Mouse (Mus musculus) left cerebral cortex, postnatal 4 days (tissue): ENCODE measurements at regions not wholly inside any gene's neighbourhood (a gene's known extent, or its start where the extent isn't known, plus 50 kb on each side); places are given as distances from the start of the nearest gene placed in this dataset.
A peak's percentile ranks its signal among the peaks of the same experiment; 100 is the strongest.

Experiments
- DNase-seq: peaks from one replicate; pipeline ENCODE4 v3.0.0-alpha.2; 2022
- intact Hi-C: fragments of 180-260 bp; cut with DNase I; formaldehyde crosslinking; loops from one replicate; pipeline ENCODE4 v1.15.1; 2025

- no peak for DNase-seq
- intact Hi-C loops, result no loop called here
These were observed 54.0 kb upstream of the Psmd7 start for GRCm38 (mm10) chr8:107642241-107642640.

- intact Hi-C loops, result no loop called here
These were observed 59.7 kb upstream of the Psmd7 start for GRCm38 (mm10) chr8:107647936-107648335.

DNA sequence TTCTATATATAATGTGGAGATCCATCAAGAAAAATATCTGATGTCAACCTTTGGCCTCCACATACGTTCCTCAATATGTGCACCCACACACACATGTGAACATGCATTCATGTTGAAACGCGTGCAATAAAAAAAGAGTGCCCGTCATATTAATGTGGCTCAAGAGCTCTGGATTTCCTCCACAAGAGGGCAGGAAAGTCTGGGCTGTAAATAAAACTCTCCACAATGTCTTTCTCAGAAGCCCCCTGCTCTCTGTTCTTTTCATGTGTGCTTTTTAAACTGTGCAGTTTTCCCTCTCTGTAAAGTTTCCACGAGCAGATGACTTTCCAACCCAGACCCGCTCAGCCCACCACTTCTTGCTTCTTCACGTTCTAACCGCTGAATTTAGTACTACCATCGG is 62.0 kb upstream of the Psmd7 start:
- intact Hi-C loops, result no loop called here

More at GRCm38 (mm10) chr8:107647936-107648335, 59.7 kb upstream of the Psmd7 start:
- no peak for DNase-seq

DNA sequence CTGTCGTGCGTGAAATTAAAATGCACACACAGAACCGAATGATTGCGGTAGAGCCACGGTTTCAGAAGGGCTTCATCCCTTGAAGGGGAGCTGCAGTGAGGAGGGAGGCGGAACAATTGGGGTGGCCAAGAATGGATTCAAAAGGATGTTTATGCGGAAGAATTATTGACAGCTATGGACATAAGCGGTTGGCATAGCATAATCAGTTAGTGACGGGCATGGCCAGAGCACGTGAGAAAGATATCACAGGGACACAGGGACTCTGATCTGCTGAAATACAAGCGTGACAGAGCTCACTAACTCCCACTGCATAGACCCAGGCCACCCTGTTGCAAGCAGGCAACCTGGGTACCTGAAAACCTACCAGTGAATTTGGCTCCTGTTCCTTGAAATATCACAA is 63.2 kb upstream of the Psmd7 start:
- DNase-seq, result no peak
- intact Hi-C loops, result no loop called here

More for the DNA sequence above, 62.0 kb upstream of the Psmd7 start:
- no peak for DNase-seq

GRCm38 (mm10) chr8:107652226-107652625 is 64.0 kb upstream of the Psmd7 start:
- DNase-seq, result no peak

DNA sequence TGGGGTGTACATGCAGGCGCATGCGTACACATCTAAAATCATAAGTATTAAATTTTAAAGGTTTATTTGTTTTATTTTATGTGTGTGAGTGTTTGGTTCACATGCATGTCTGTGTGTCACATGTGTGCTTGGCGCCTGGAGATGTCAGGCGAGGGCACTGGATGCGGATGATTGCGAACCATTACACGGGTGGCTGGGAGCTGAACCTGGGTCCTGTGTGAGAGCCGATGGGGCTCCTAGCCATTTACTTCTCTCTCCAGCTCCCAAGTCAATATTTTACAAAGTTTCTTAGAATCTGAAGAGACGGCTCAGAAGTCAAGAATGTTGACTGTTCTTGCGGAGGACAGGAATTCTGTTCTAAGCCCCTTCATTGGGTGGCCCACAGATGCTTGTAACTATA is 65.4 kb upstream of the Psmd7 start:
- no peak for DNase-seq
- intact Hi-C loops, result no loop called here

More at GRCm38 (mm10) chr8:107652226-107652625, 64.0 kb upstream of the Psmd7 start:
- intact Hi-C loops, result no loop called here

GRCm38 (mm10) chr8:107656622-107657021 is 68.4 kb upstream of the Psmd7 start:
- intact Hi-C loops, result no loop called here
- peak; percentile 12 for DNase-seq

- intact Hi-C loops, result no loop called here
- DNase-seq, result no peak
These were observed 69.5 kb upstream of the Psmd7 start for GRCm38 (mm10) chr8:107657741-107658140.

DNA sequence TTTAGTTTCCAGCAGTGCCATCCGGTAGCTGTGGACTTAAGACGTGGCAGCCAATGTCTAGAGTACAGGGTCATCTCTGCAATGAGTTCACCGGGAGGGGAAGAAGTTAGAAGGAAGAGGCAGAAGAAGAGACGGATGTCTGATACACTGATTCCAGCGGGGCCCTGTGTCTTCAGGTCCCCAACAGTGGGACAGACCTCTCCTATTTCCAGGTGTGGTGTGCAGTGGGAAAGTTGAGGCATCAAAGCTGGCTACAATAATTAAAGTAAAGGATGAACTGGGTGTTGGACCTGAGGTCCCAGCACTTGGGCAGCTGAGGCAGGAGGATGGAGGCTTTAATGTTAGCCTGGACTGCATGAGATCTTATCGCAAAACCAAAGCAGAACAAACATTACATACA is 70.1 kb upstream of the Psmd7 start:
- no peak for DNase-seq
- intact Hi-C loops, result no loop called here

GRCm38 (mm10) chr8:107660624-107661023 is 72.4 kb upstream of the Psmd7 start:
- no peak for DNase-seq
- intact Hi-C loops, result no loop called here

DNA sequence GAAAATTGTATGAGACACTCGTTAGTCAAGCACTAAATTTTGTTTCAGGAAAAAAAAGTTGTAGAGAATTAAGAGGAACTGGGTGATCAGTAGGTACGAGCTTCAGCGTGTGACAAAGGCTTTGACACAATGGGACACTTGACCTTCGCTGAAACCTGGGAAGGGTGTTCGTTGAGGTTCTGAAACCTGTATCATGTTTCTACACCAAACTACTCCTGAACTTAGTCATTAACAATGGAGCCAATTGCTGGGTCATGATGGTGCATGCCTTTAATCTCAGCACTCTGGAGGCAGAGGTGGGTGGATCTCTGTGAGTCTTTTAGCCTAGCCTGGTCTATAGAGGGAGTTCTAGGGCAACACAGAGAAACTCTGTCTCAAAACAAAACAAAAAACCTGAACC is 81.3 kb upstream of the Psmd7 start:
- DNase-seq, result no peak
- intact Hi-C loops, result no loop called here

- DNase-seq, result peak; percentile 74
- intact Hi-C loops, result no loop called here
These were observed 83.2 kb upstream of the Psmd7 start for GRCm38 (mm10) chr8:107671471-107671870.

GRCm38 (mm10) chr8:107672691-107673090 is 84.4 kb upstream of the Psmd7 start:
- no peak for DNase-seq
- intact Hi-C loops, result no loop called here

DNA sequence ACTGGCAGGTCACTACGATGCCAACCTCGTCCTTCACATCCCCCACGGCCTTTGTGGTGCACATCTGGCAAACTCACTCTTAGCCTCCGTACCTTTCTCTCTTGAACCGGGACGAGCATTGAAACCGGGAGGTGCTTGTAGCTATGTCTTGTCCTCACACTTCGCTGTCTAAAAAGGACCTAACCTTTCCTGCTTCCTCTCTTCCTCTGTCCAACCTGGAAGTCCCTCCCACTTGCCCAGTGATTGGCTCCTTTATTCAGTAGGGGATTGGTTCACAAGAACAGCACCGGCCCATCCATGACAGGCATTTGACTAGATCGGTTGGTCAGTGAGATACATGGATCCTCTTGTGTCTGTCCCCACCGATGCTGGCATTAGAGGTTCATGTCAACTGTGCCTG is 93.8 kb upstream of the Psmd7 start:
- intact Hi-C loops, result no loop called here
- no peak for DNase-seq

- DNase-seq, result no peak
- intact Hi-C loops, result no loop called here
These were observed 96.7 kb upstream of the Psmd7 start for GRCm38 (mm10) chr8:107684721-107685691.

DNA sequence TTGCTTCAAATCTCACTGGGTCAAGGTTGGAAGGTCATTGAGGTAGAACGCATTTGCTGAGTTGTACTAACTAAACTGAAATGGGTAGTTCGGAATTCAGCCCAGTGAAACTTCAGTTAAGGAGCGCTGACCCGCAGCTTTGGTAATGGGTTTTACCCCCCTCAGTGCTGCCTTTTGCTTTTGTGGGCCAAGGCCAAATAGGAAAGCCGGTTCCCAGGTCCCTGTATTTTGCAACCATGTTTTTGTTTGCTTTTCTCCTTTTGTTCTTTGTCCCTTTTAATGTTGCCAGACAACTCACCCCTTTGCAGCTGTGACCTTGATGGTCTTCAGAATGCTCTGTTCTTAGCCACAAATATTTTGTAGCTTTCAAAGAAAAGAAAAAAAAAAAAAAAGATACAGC is 98.7 kb upstream of the Psmd7 start:
- DNase-seq, result no peak
- intact Hi-C loops, result no loop called here

- DNase-seq, result no peak
- intact Hi-C loops, result no loop called here
These were observed 99.3 kb upstream of the Psmd7 start for GRCm38 (mm10) chr8:107687529-107687928.

- no peak for DNase-seq
- intact Hi-C loops, result no loop called here
These were observed 100.8 kb upstream of the Psmd7 start for GRCm38 (mm10) chr8:107689020-107689419.

DNA sequence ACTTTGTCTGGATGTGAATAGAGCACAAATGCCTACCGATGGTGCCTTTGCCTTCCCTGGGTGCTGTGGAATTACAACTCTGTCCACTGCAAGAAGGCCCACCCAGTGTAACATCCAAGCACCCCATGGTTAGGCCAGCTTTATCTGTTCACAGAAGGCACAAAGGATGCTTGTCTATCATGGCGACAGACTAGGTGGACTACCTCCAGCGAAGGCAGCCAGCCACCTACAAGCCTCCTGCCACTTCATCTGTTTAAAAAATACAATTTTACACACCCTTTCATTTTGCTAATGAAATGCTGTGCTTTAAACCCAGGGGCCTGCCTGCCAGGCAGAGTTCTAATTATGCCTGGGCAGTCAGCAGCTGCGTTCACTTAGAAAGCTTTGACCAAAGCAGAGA is 103.0 kb upstream of the Psmd7 start:
- intact Hi-C loops, result no loop called here
- DNase-seq, result no peak

DNA sequence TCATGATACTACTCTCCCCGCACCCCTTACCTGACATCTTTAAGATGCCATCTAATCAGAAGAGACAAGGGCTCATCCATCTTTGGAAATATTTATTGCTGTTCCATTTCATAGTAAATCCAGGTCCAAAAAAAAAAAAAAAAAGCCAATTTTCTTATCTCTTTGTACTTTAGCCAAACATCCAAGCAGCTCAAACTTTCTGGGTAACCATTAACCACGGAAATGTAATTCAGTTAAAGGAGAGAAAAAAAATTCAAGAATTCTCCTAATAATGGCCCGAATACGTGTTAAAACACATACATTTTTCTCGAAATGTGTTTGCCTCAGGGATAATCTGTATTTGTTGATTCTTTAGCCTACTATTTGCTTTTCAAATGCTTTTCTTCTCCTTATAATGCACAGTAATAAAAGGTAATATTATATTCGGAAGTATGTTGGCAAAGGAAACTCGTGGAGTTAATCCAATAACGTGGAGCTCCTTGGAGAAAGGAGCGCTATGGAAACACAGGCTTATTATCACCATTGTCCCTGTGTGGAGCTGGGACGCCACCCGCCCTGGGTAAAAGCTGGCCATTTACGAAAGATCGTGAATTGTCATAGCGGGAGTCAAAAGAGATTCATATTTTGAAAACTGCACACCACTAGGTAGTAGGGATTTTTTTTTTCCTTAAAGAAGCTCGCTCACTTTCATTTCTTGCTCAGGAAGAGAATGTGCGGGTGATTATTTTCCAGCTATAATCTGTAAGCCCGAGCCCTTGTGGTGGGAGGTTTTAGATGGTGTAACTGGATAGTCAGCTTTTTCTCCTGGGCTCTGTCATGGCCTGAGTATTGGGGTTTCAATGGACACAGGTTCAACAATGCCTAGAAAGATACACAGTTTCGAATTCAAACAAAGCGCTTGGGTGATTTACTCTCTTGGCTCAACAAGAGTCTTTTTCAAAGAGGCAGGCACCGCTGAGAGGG is 108.4 kb upstream of the Psmd7 start:
- DNase-seq, result no peak
- intact Hi-C loops, result no loop called here

GRCm38 (mm10) chr8:107699307-107699706 is 111.0 kb upstream of the Psmd7 start:
- intact Hi-C loops, result no loop called here
- DNase-seq, result peak; percentile 40
